Mouse (Mus musculus): ENCODE results near the gene Gm4070. TPM values are rescaled to one million over a fixed set of nuclear protein-coding genes. Genes with fewer than 3 reads are reported as not detected.
A peak's percentile ranks its signal among the peaks of the same experiment; 100 is the strongest.
"Not testable (repeated sequence)": the region's sequence is repeated elsewhere in the genome, so short reads cannot be mapped to it uniquely, and the experiment has no call there.

The Gm4070 gene
- 0.08 and 0.23 TPM in 2 replicates for polyA plus RNA-seq (2016; fragmentation: Nextera tagmentation; extraction: Ambion mirVana)

- H3K36me3 ChIP-seq; H3K4me2 ChIP-seq (replicated peaks); H3K9me3 ChIP-seq (replicated peaks); H3K9ac ChIP-seq; H3K4me1 ChIP-seq; H3K4me3 ChIP-seq; H3K27me3 ChIP-seq; H3K27ac ChIP-seq; ATAC-seq (ENCODE audit: low FRiP score): not testable (repeated sequence)
- 89% methylated on average over 1 of the region's 1 CpGs for WGBS
These were observed at the start of gene Gm4070 for GRCm38 (mm10) chr7:105953812-105954211. Gene Gm4070, minus strand, starts transcription at chr7:105953967.

- H3K9me3 ChIP-seq (replicated peaks); H3K4me3 ChIP-seq; H3K27ac ChIP-seq; H3K36me3 ChIP-seq; H3K4me2 ChIP-seq (replicated peaks); H3K9ac ChIP-seq; H3K27me3 ChIP-seq; H3K4me1 ChIP-seq; ATAC-seq (ENCODE audit: low FRiP score): not testable (repeated sequence)
These were observed 773 bp upstream of the Gm4070 start for GRCm38 (mm10) chr7:105954540-105954939.

GRCm38 (mm10) chr7:105952408-105952807, 1.4 kb downstream of the Gm4070 start:
- H3K9me3 ChIP-seq (replicated peaks); H3K9ac ChIP-seq; H3K27me3 ChIP-seq; H3K4me3 ChIP-seq; H3K36me3 ChIP-seq; H3K4me2 ChIP-seq (replicated peaks); H3K4me1 ChIP-seq; H3K27ac ChIP-seq: not testable (repeated sequence)
- no CpG with 5 or more reads among the region's 5 CpGs for WGBS
- peak; percentile 66; the same call in 1 of the 2 replicates for ATAC-seq (ENCODE audit: low FRiP score)

- H3K9me3 ChIP-seq (replicated peaks); H3K27me3 ChIP-seq; H3K36me3 ChIP-seq; H3K4me3 ChIP-seq; ATAC-seq (ENCODE audit: low FRiP score); H3K4me2 ChIP-seq (replicated peaks); H3K9ac ChIP-seq; H3K4me1 ChIP-seq; H3K27ac ChIP-seq: not testable (repeated sequence)
- no CpG with 5 or more reads among the region's 3 CpGs for WGBS
These were observed 8.5 kb downstream of the Gm4070 start for GRCm38 (mm10) chr7:105945238-105945637.

- not testable (repeated sequence) for H3K27ac ChIP-seq; H3K36me3 ChIP-seq; H3K4me1 ChIP-seq; H3K9ac ChIP-seq; H3K4me2 ChIP-seq (replicated peaks); H3K27me3 ChIP-seq; ATAC-seq (ENCODE audit: low FRiP score); H3K9me3 ChIP-seq (replicated peaks); H3K4me3 ChIP-seq
- no CpG with 5 or more reads among the region's 1 CpGs for WGBS
These were observed 21.6 kb downstream of the Gm4070 start for GRCm38 (mm10) chr7:105932132-105932531.

- 0 out of 2 replicates have a peak, but pooled peaks have one; percentile 38 for ATAC-seq (ENCODE audit: low FRiP score)
- H3K9me3 ChIP-seq (replicated peaks); H3K9ac ChIP-seq; H3K36me3 ChIP-seq; H3K4me2 ChIP-seq (replicated peaks); H3K27me3 ChIP-seq; H3K4me1 ChIP-seq; H3K27ac ChIP-seq; H3K4me3 ChIP-seq: not testable (repeated sequence)
- no CpG with 5 or more reads among the region's 2 CpGs for WGBS
These were observed 70.0 kb downstream of the Gm4070 start for GRCm38 (mm10) chr7:105883588-105884336.

- ATAC-seq (ENCODE audit: low FRiP score); H3K4me1 ChIP-seq; H3K4me2 ChIP-seq (replicated peaks); H3K4me3 ChIP-seq; H3K36me3 ChIP-seq; H3K27me3 ChIP-seq; H3K27ac ChIP-seq; H3K9me3 ChIP-seq (replicated peaks); H3K9ac ChIP-seq: not testable (repeated sequence)
- WGBS, result 91% methylated on average over 1 of the region's 2 CpGs
These were observed 73.9 kb downstream of the Gm4070 start for GRCm38 (mm10) chr7:105879717-105880484.

- WGBS, result no CpG with 5 or more reads among the region's 2 CpGs
These were observed 97.8 kb downstream of the Gm4070 start for GRCm38 (mm10) chr7:105855718-105856560.

More at GRCm38 (mm10) chr7:105855718-105856560, 97.8 kb downstream of the Gm4070 start:
- H3K27me3 ChIP-seq; H3K4me1 ChIP-seq; ATAC-seq (ENCODE audit: low FRiP score); H3K27ac ChIP-seq; H3K4me2 ChIP-seq (replicated peaks); H3K4me3 ChIP-seq; H3K36me3 ChIP-seq; H3K9me3 ChIP-seq (replicated peaks); H3K9ac ChIP-seq: not testable (repeated sequence)

Other genes with a start within 250 kb of the Gm4070 start
- 216 and 226 TPM in 2 replicates for gene Ilk, start 217.4 kb downstream of the Gm4070 start, polyA plus RNA-seq (2016; fragmentation: Nextera tagmentation; extraction: Ambion mirVana)
- 32.7 and 36.6 TPM in 2 replicates for gene Rrp8, start 216.6 kb downstream of the Gm4070 start, polyA plus RNA-seq (2016; fragmentation: Nextera tagmentation; extraction: Ambion mirVana)
- gene Taf10, start 209.6 kb downstream of the Gm4070 start, polyA plus RNA-seq (2016; fragmentation: Nextera tagmentation; extraction: Ambion mirVana), result 146 and 171 TPM in 2 replicates
- gene Tpp1, start 201.7 kb downstream of the Gm4070 start, polyA plus RNA-seq (2016; fragmentation: Nextera tagmentation; extraction: Ambion mirVana), result 47.4 and 49.5 TPM in 2 replicates
- 26.9 and 28.6 TPM in 2 replicates for gene Dchs1, start 166.3 kb downstream of the Gm4070 start, polyA plus RNA-seq (2016; fragmentation: Nextera tagmentation; extraction: Ambion mirVana)
- gene Mrpl17, start 142.9 kb downstream of the Gm4070 start, polyA plus RNA-seq (2016; fragmentation: Nextera tagmentation; extraction: Ambion mirVana), result 218 and 251 TPM in 2 replicates

All from hindbrain, embryonic 12.5 days (tissue).